Mouse (Mus musculus): ENCODE measurements around the gene Abl1. TPM values are rescaled to one million over a fixed set of nuclear protein-coding genes. Genes with fewer than 3 reads are reported as not detected.

Gene Abl1
- total RNA-seq, 2 experiments from 2014 or later = 25.5 to 28.4 TPM

GRCm38 (mm10) chr2:31727576-31728277 is 39.6 kb downstream of the Abl1 start:
- intact Hi-C loops (cut with DNase I; ENCODE audit: low total_unique reads) = loop anchor here (10.0 kb wide), 1 partner anchor 57 kb away; no protein-coding TSS in a partner anchor
- DNase-seq = no peak

GRCm38 (mm10) chr2:31730640-31731039 is 42.5 kb downstream of the Abl1 start:
- intact Hi-C loops (cut with DNase I; ENCODE audit: low total_unique reads) = no loop called here
- DNase-seq = no peak

- no peak for DNase-seq
- intact Hi-C loops (cut with DNase I; ENCODE audit: low total_unique reads) = no loop called here
Measured at GRCm38 (mm10) chr2:31732497-31732896, 44.3 kb downstream of the Abl1 start.

- intact Hi-C loops (cut with DNase I; ENCODE audit: low total_unique reads) = no loop called here
Measured at GRCm38 (mm10) chr2:31733558-31733957, 45.4 kb downstream of the Abl1 start.

GRCm38 (mm10) chr2:31739041-31739440 is 50.9 kb downstream of the Abl1 start:
- intact Hi-C loops (cut with DNase I; ENCODE audit: low total_unique reads) = no loop called here
- DNase-seq = no peak

More at GRCm38 (mm10) chr2:31733558-31733957, 45.4 kb downstream of the Abl1 start:
- DNase-seq = peak; percentile 30

GRCm38 (mm10) chr2:31741728-31742127 is 53.6 kb downstream of the Abl1 start:
- intact Hi-C loops (cut with DNase I; ENCODE audit: low total_unique reads) = no loop called here
- no peak for DNase-seq

- peak; percentile 59 for DNase-seq
- intact Hi-C loops (cut with DNase I; ENCODE audit: low total_unique reads) = no loop called here
Measured at GRCm38 (mm10) chr2:31742134-31742533, 54.0 kb downstream of the Abl1 start.

GRCm38 (mm10) chr2:31745741-31746243 is 57.6 kb downstream of the Abl1 start:
- no peak for DNase-seq
- intact Hi-C loops (cut with DNase I; ENCODE audit: low total_unique reads) = no loop called here

GRCm38 (mm10) chr2:31746835-31747234 is 58.7 kb downstream of the Abl1 start:
- DNase-seq = no peak
- intact Hi-C loops (cut with DNase I; ENCODE audit: low total_unique reads) = no loop called here

GRCm38 (mm10) chr2:31749046-31749709 is 61.0 kb downstream of the Abl1 start:
- DNase-seq = peak; percentile 59
- intact Hi-C loops (cut with DNase I; ENCODE audit: low total_unique reads) = no loop called here

- intact Hi-C loops (cut with DNase I; ENCODE audit: low total_unique reads) = no loop called here
Measured at GRCm38 (mm10) chr2:31750133-31750532, 62.0 kb downstream of the Abl1 start.

GRCm38 (mm10) chr2:31757472-31757871 is 69.3 kb downstream of the Abl1 start:
- intact Hi-C loops (cut with DNase I; ENCODE audit: low total_unique reads) = no loop called here
- DNase-seq = no peak

More at GRCm38 (mm10) chr2:31750133-31750532, 62.0 kb downstream of the Abl1 start:
- no peak for DNase-seq

- DNase-seq = no peak
- intact Hi-C loops (cut with DNase I; ENCODE audit: low total_unique reads) = no loop called here
Measured at GRCm38 (mm10) chr2:31758966-31759365, 70.8 kb downstream of the Abl1 start.

- intact Hi-C loops (cut with DNase I; ENCODE audit: low total_unique reads) = no loop called here
- DNase-seq = peak; percentile 91
Measured at GRCm38 (mm10) chr2:31759751-31760460, 71.7 kb downstream of the Abl1 start.

- no peak for DNase-seq
- intact Hi-C loops (cut with DNase I; ENCODE audit: low total_unique reads) = no loop called here
Measured at GRCm38 (mm10) chr2:31760486-31760885, 72.3 kb downstream of the Abl1 start.

- intact Hi-C loops (cut with DNase I; ENCODE audit: low total_unique reads) = no loop called here
- DNase-seq = no peak
Measured at GRCm38 (mm10) chr2:31761115-31761531, 72.9 kb downstream of the Abl1 start.

- intact Hi-C loops (cut with DNase I; ENCODE audit: low total_unique reads) = no loop called here
- no peak for DNase-seq
Measured at GRCm38 (mm10) chr2:31761585-31761984, 73.4 kb downstream of the Abl1 start.

- DNase-seq = no peak
- intact Hi-C loops (cut with DNase I; ENCODE audit: low total_unique reads) = no loop called here
Measured at GRCm38 (mm10) chr2:31762155-31762554, 74.0 kb downstream of the Abl1 start.

- intact Hi-C loops (cut with DNase I; ENCODE audit: low total_unique reads) = no loop called here
- DNase-seq = no peak
Measured at GRCm38 (mm10) chr2:31762853-31763252, 74.7 kb downstream of the Abl1 start.

GRCm38 (mm10) chr2:31763271-31763670 is 75.1 kb downstream of the Abl1 start:
- intact Hi-C loops (cut with DNase I; ENCODE audit: low total_unique reads) = no loop called here
- no peak for DNase-seq

Data from gastrocnemius, postnatal 14 days (tissue).